Mouse (Mus musculus) kidney, embryonic 15.5 days (tissue): ENCODE data around the gene Rpl22l1. TPM values are rescaled to one million over a fixed set of nuclear protein-coding genes. Genes with fewer than 3 reads are reported as not detected.
A peak's percentile ranks its signal among the peaks of the same experiment; 100 is the strongest.
"Not testable (repeated sequence)": the region's sequence is repeated elsewhere in the genome, so short reads cannot be mapped to it uniquely, and the experiment has no call there.

ENCODE experiments used
- ATAC-seq: fragments of 200-750 bp; cut with Nextera tagmentation; replicated peaks from 2 replicates; pipeline ENCODE4 v1.8.0; 2017; ENCODE audit warnings: moderate TSS enrichment; ENCODE audit not compliant: low FRiP score
- H3K27ac ChIP-seq: fragments of 300-500 bp; sonication (generic); 2 replicates; pipeline ENCODE4 v1.5.1; 2015; ENCODE audit warnings: mild to moderate bottlenecking, inconsistent platforms
- H3K27me3 ChIP-seq: fragments of 300-500 bp; sonication (generic); 2 replicates; pipeline ENCODE4 v1.6.1; 2015; ENCODE audit warnings: inconsistent platforms
- H3K36me3 ChIP-seq: fragments of 300-500 bp; sonication (generic); 2 replicates; pipeline ENCODE4 v1.6.1; 2015; ENCODE audit warnings: inconsistent platforms
- H3K4me1 ChIP-seq: fragments of 300-500 bp; sonication (generic); 2 replicates; pipeline ENCODE4 v1.6.1; 2015; ENCODE audit warnings: inconsistent platforms
- H3K4me2 ChIP-seq: fragments of 300-500 bp; sonication (generic); 2 replicates; pipeline ENCODE4 v1.6.1; 2015; ENCODE audit warnings: moderate library complexity, mild to moderate bottlenecking, inconsistent platforms
- H3K4me3 ChIP-seq: fragments of 300-500 bp; sonication (generic); replicated peaks from 2 replicates; pipeline ENCODE4 v1.5.1; 2015; ENCODE audit warnings: mild to moderate bottlenecking, inconsistent platforms
- H3K9ac ChIP-seq: fragments of 300-500 bp; sonication (generic); 2 replicates; pipeline ENCODE4 v1.6.1; 2015; ENCODE audit warnings: mild to moderate bottlenecking, inconsistent platforms
- H3K9me3 ChIP-seq: fragments of 300-500 bp; sonication (generic); replicated peaks from 2 replicates; pipeline ENCODE4 v1.6.1; 2016; ENCODE audit warnings: inconsistent platforms
- WGBS: fragments of 180-500 bp; shearing (Covaris S2); methylation state at CpG from one replicate; pipeline ENCODE4 v1.1.7; 2015; ENCODE audit warnings: mixed read lengths; 5-methylcytosine and 5-hydroxymethylcytosine counted together
- polyA plus RNA-seq: library from polyadenylated mRNA; unstranded; fragments of >200 nt; fragmentation: Nextera tagmentation; extraction: Ambion mirVana; gene quantifications from 2 replicates; pipeline ENCODE4 v1.2.1, GENCODE M21; 2015

Gene Rpl22l1
- 412 and 505 TPM in 2 replicates for polyA plus RNA-seq

GRCm38 (mm10) chr3:28805301-28806097 is at the start of gene Rpl22l1:
TSS of gene Rpl22l1 (plus strand) at chr3:28805436.
- Histone ChIP-seq H3K27ac (peak within 1 kb of the TSS; percentile 85), H3K4me2 (peak within 1 kb of the TSS; percentile 58), H3K27me3 (no peaks in the 10 kb centered on the region), H3K9me3 (no peaks in the 10 kb centered on the region), H3K36me3 (peaks cover 29% of the 10 kb centered on the region), H3K4me1 (peaks cover 10% of the 10 kb centered on the region; the same call in 1 of the 2 replicates), H3K4me3 (peak within 1 kb of the TSS; percentile 91), H3K9ac (peak within 1 kb of the TSS; percentile 97)
- WGBS = under 1% methylated on average over 72 of the region's 72 CpGs
- peak; percentile 100 for ATAC-seq

- H3K36me3 ChIP-seq = no peaks in the 10 kb centered on the region
- no peak overlapping the region for H3K9ac ChIP-seq
- WGBS = 80% methylated on average over 7 of the region's 7 CpGs
- H3K4me1 ChIP-seq = no peaks in the 10 kb centered on the region
- ATAC-seq = no peak
- no peak overlapping the region for H3K4me2 ChIP-seq
- H3K27ac ChIP-seq = no peak overlapping the region
- H3K4me3 ChIP-seq = no peak overlapping the region
- no peaks in the 10 kb centered on the region for H3K27me3 ChIP-seq
- H3K9me3 ChIP-seq = no peaks in the 10 kb centered on the region
Measured at GRCm38 (mm10) chr3:28755477-28755876, 49.8 kb upstream of the Rpl22l1 start.

DNA sequence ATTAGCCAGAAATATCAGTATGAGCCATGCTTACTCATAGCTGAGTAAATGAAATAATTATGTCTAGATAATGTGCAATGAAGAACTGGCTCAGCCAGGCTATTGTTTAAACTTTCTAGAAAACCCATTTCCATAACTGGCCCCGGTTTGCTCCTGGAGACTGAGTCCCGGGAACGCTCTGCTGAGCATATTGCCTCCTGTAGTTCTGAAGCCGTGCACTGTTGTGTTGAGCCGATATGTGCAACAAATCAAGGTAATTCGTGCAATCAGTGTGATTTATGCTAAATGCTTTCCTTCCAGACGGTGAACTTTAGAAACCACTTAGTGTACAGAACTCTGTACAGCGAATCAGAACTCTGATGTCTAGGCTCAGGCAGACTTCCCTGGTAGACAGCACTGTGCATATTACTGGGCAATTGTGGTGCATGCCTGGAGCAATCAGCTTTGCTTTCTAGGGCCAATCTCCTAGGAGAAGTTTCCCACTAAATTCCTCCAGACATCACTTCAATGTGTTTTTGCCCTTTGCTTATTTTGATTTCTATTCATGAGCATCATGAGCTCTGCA is 43.9 kb upstream of the Rpl22l1 start:
- Histone ChIP-seq H3K9ac (no peak overlapping the region), H3K4me3 (no peak overlapping the region), H3K27ac (no peak overlapping the region), H3K9me3 (no peaks in the 10 kb centered on the region), H3K4me2 (no peak overlapping the region), H3K36me3 (no peaks in the 10 kb centered on the region), H3K27me3 (no peaks in the 10 kb centered on the region), H3K4me1 (no peaks in the 10 kb centered on the region)
- WGBS = 36% methylated on average over 8 of the region's 8 CpGs
- ATAC-seq = no peak

GRCm38 (mm10) chr3:28766935-28767334 is 38.3 kb upstream of the Rpl22l1 start:
- H3K9ac ChIP-seq = no peak overlapping the region
- H3K4me2 ChIP-seq = no peak overlapping the region
- H3K36me3 ChIP-seq = no peaks in the 10 kb centered on the region
- H3K4me3 ChIP-seq = no peak overlapping the region
- ATAC-seq = no peak
- H3K27ac ChIP-seq = no peak overlapping the region
- H3K9me3 ChIP-seq = 0 out of 2 replicates have a peak, but pooled peaks cover 5% of the 10 kb centered on the region
- 87% methylated on average over 4 of the region's 4 CpGs for WGBS
- no peaks in the 10 kb centered on the region for H3K4me1 ChIP-seq
- H3K27me3 ChIP-seq = no peaks in the 10 kb centered on the region

DNA sequence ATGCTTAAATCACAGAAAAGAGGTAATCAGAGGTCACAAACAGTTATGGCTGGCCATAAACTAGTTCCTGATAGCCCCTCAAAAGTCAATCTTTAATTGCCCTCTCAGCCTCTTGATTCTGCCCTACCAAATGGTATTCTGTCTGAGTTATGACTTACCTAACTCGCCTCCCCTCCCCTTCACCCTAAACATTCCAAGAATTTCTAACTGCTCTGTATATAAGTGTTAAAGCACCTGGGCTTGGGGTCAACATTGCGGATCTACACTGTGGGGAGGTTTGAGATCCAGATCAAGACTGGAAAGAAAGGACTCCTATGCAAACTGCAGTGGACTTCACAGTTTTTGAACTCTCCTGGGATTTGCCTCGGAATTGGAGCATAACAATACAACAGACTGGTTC is 37.0 kb upstream of the Rpl22l1 start:
- H3K4me2 ChIP-seq = no peak overlapping the region
- H3K9me3 ChIP-seq = 0 out of 2 replicates have a peak, but pooled peaks cover 5% of the 10 kb centered on the region
- H3K36me3 ChIP-seq = no peaks in the 10 kb centered on the region
- no peak overlapping the region for H3K9ac ChIP-seq
- ATAC-seq = no peak
- no peaks in the 10 kb centered on the region for H3K27me3 ChIP-seq
- H3K4me3 ChIP-seq = no peak overlapping the region
- WGBS = 61% methylated on average over 3 of the region's 3 CpGs
- H3K4me1 ChIP-seq = no peaks in the 10 kb centered on the region
- H3K27ac ChIP-seq = no peak overlapping the region

GRCm38 (mm10) chr3:28772919-28773318 is 32.3 kb upstream of the Rpl22l1 start:
- H3K27ac ChIP-seq, H3K9me3 ChIP-seq, ATAC-seq, H3K4me2 ChIP-seq, H3K27me3 ChIP-seq, H3K4me3 ChIP-seq, H3K9ac ChIP-seq, H3K4me1 ChIP-seq, H3K36me3 ChIP-seq: not testable (repeated sequence)
- 75% methylated on average over 4 of the region's 4 CpGs for WGBS

GRCm38 (mm10) chr3:28775361-28775760 is 29.9 kb upstream of the Rpl22l1 start:
- no peak overlapping the region for H3K4me3 ChIP-seq
- no peak overlapping the region for H3K27ac ChIP-seq
- peak; percentile 75; the same call in 1 of the 2 replicates for ATAC-seq
- 89% methylated on average over 7 of the region's 7 CpGs for WGBS
- H3K27me3 ChIP-seq = no peaks in the 10 kb centered on the region
- no peak overlapping the region for H3K9ac ChIP-seq
- no peaks in the 10 kb centered on the region for H3K9me3 ChIP-seq
- H3K4me1 ChIP-seq = no peaks in the 10 kb centered on the region
- H3K36me3 ChIP-seq = no peaks in the 10 kb centered on the region
- no peak overlapping the region for H3K4me2 ChIP-seq

DNA sequence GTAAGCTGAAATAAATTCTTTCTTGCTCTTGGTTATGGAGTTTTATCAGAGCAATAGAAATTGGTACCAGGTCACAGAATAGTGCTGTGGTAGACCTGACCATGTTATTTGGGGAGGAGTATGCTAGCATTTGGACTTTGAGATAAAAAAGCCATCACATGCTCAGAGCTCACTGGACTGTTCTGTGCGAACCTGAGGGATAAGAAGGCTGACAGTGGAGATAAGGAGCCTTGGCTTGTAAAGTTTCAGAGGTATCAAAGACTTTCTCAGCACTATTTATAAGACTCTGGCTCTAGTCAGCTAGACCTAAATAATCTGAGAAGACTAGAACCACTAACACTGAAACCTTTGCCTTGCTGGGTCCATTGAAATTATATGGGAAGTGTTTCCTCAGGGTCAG is 29.3 kb upstream of the Rpl22l1 start:
- Histone ChIP-seq H3K36me3 (no peaks in the 10 kb centered on the region), H3K4me2 (no peak overlapping the region), H3K4me1 (peaks cover 4% of the 10 kb centered on the region; the same call in 1 of the 2 replicates), H3K4me3 (no peak overlapping the region), H3K9ac (no peak overlapping the region), H3K9me3 (no peaks in the 10 kb centered on the region), H3K27ac (no peak overlapping the region), H3K27me3 (no peaks in the 10 kb centered on the region)
- WGBS = 80% methylated on average over 1 of the region's 1 CpGs
- peak; percentile 77 for ATAC-seq

DNA sequence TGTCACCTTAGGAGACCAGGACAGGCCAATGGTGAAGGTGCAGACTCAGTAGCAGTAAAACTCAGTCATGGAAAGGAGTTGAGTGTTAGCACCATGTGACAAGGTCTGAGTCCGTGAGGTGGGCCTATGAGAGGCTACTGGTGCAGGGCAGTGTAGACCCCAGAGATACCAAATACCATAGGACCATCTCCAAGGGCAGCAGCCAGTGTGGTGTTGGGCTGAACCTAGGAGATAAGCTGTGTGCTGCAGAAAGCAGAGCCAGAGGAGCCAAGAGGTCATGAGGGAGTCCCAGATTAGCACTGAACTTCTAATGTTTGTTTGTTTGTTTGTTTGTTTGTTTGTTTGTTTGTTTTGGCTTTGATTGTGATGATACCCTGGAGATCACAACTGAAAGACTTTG is 28.7 kb upstream of the Rpl22l1 start:
- H3K27ac ChIP-seq = no peak overlapping the region
- no peaks in the 10 kb centered on the region for H3K27me3 ChIP-seq
- peaks cover 5% of the 10 kb centered on the region for H3K4me1 ChIP-seq
- H3K9ac ChIP-seq = no peak overlapping the region
- H3K9me3 ChIP-seq = no peaks in the 10 kb centered on the region
- no peak for ATAC-seq
- no peak overlapping the region for H3K4me2 ChIP-seq
- no peak overlapping the region for H3K4me3 ChIP-seq
- no peaks in the 10 kb centered on the region for H3K36me3 ChIP-seq
- 72% methylated on average over 1 of the region's 1 CpGs for WGBS

DNA sequence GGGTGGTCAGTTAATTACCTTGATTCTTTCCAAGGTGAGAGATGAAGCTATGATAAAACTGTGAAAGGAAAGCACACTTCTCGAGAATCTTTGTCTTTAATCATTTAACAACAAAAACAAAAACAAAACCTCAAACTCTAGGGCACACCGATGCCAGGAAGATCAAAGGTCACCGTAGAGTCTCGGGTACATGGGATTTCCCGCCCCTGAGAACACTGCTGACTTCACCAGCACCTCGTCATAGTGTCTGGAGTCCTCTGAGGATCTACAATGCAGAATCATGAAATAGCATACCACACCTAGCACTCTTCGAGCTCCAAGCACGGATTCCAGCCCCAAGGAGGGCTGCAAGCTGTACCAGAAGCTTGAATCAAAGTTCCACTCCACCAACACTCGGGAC is 24.7 kb upstream of the Rpl22l1 start:
- peak; percentile 15; the same call in 1 of the 2 replicates for ATAC-seq
- Histone ChIP-seq H3K36me3 (no peaks in the 10 kb centered on the region), H3K9ac (no peak overlapping the region), H3K27me3 (no peaks in the 10 kb centered on the region), H3K4me3 (peak overlapping the region; percentile 65), H3K9me3 (no peaks in the 10 kb centered on the region), H3K27ac (no peak overlapping the region), H3K4me1 (peaks cover 12% of the 10 kb centered on the region), H3K4me2 (peak overlapping the region; percentile 99)
- WGBS = 75% methylated on average over 9 of the region's 9 CpGs

- Histone ChIP-seq H3K9me3 (no peaks in the 10 kb centered on the region), H3K4me2 (peak within 1 kb of the TSS; percentile 99), H3K27ac (no peak within 1 kb of the TSS), H3K4me1 (peaks cover 12% of the 10 kb centered on the region), H3K4me3 (peak within 1 kb of the TSS; percentile 65), H3K9ac (peak within 1 kb of the TSS; percentile 80), H3K27me3 (no peaks in the 10 kb centered on the region), H3K36me3 (no peaks in the 10 kb centered on the region)
- ATAC-seq = peak; percentile 99
- 3% methylated on average over 46 of the region's 46 CpGs for WGBS
Measured at GRCm38 (mm10) chr3:28780994-28781393, 24.2 kb upstream of the Rpl22l1 start, which contains the start of gene Eif5a2. TSS of gene Eif5a2 (plus strand) at chr3:28781276.

DNA sequence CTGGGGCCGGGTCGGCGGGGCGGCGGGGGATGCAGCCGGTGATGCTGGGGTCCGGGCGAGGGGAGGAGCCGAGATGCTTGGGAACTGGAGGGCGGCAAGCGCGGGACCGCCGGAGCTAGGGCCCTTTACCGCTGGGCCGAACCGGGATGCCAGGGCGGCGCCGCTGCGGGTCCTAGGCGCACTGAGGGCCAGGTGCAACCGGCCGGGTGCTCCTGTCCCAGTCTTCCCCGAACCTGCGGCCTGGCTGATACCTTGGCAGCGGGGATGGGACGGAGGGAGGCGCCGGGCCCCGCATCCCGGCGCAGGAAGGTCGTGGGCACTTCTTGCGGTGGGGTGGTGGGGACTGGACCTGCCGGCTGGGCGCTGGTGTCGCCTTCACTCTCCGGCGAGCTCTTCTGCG is 23.8 kb upstream of the Rpl22l1 start:
- Histone ChIP-seq H3K27me3 (no peaks in the 10 kb centered on the region), H3K4me2 (peak overlapping the region; percentile 99), H3K27ac (no peak overlapping the region), H3K36me3 (no peaks in the 10 kb centered on the region), H3K9me3 (no peaks in the 10 kb centered on the region), H3K4me1 (peaks cover 12% of the 10 kb centered on the region), H3K9ac (peak overlapping the region; percentile 80), H3K4me3 (peak overlapping the region; percentile 65)
- under 1% methylated on average over 40 of the region's 41 CpGs for WGBS
- no peak for ATAC-seq
